Mouse (Mus musculus) limb, embryonic 11.5 days (tissue): Measurements from ENCODE around the gene Adk. TPM values are rescaled to one million over a fixed set of nuclear protein-coding genes. Genes with fewer than 3 reads are reported as not detected.

ENCODE experiments used
- ATAC-seq: fragments of 200-750 bp; cut with Nextera tagmentation; 2 replicates; pipeline ENCODE4 v1.8.0; 2017; ENCODE audit warnings: low read depth; ENCODE audit not compliant: insufficient number of reproducible peaks, low FRiP score, low TSS enrichment
- DNase-seq: peaks from one replicate; pipeline ENCODE4 v3.0.0-alpha.2; 2015; ENCODE audit warnings: low spot score
- H3K27ac ChIP-seq: fragments of 300-500 bp; sonication (generic); replicated peaks from 2 replicates; pipeline ENCODE4 v1.5.1; 2014; ENCODE audit warnings: low read depth, mild to moderate bottlenecking, low read length
- H3K27me3 ChIP-seq: fragments of 300-500 bp; sonication (generic); 2 replicates; pipeline ENCODE4 v1.6.1; 2014; ENCODE audit warnings: mild to moderate bottlenecking, low read length, mixed read lengths; ENCODE audit not compliant: control insufficient read depth, insufficient read depth
- H3K36me3 ChIP-seq: fragments of 300-500 bp; sonication (generic); 2 replicates; pipeline ENCODE4 v1.6.1; 2014; ENCODE audit warnings: mild to moderate bottlenecking, low read length, moderate library complexity, mixed read lengths; ENCODE audit not compliant: control insufficient read depth, insufficient read depth
- H3K4me1 ChIP-seq: fragments of 300-500 bp; sonication (generic); 2 replicates; pipeline ENCODE4 v1.6.1; 2014; ENCODE audit warnings: low read length, mixed read lengths; ENCODE audit not compliant: control insufficient read depth, insufficient read depth
- H3K4me2 ChIP-seq: fragments of 300-500 bp; sonication (generic); 2 replicates; pipeline ENCODE4 v1.6.1; 2014; ENCODE audit warnings: low read depth, mild to moderate bottlenecking, moderate library complexity; ENCODE audit not compliant: severe bottlenecking
- H3K4me3 ChIP-seq: fragments of 300-500 bp; sonication (generic); 2 replicates; pipeline ENCODE4 v1.5.1; 2014; ENCODE audit warnings: low read depth, low read length
- H3K9ac ChIP-seq: fragments of 300-500 bp; sonication (generic); 2 replicates; pipeline ENCODE4 v1.6.1; 2014; ENCODE audit warnings: mild to moderate bottlenecking, low read length
- H3K9me3 ChIP-seq: fragments of 300-500 bp; sonication (generic); 2 replicates; pipeline ENCODE4 v1.6.1; 2016; ENCODE audit warnings: low read length; ENCODE audit not compliant: control insufficient read depth
- WGBS: fragments of 180-500 bp; shearing (Covaris S2); extraction: QIAGEN DNeasy Blood & Tissue Kit; methylation state at CpG from one replicate; pipeline ENCODE4 v1.1.7; 2014; 5-methylcytosine and 5-hydroxymethylcytosine counted together
- polyA plus RNA-seq: library from polyadenylated mRNA; unstranded; fragments of >200 nt; fragmentation: Nextera tagmentation; extraction: Ambion mirVana; gene quantifications from 2 replicates; pipeline ENCODE4 v1.2.1, GENCODE M21; 2014

Gene Adk
- polyA plus RNA-seq, 1 experiment from 2014 or later = 149 TPM

DNA sequence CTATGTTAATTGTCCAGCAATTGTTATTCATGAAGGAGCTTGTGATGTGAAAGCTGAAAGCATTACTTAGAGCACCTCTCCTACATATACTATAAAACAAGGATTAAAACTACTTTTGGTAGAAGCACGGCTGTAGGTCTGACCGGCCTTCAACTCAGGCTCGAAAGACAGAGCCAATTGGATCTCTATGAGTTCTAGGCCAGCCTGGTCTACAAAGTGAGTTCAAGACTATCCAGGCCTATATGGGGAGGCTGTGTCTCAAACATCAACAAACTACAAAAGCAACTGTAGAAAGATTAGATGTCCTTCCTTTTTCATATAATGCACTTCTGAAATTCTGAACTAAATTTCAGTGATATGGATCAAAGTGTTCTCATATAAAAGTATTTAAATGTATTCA is 113.7 kb downstream of the Adk start:
- no peak overlapping the region for H3K4me2 ChIP-seq
- no peak overlapping the region for H3K4me3 ChIP-seq
- DNase-seq (no peak), ATAC-seq (no peak)
- no peaks in the 10 kb centered on the region for H3K27me3 ChIP-seq
- WGBS = 93% methylated on average over 3 of the region's 3 CpGs
- H3K27ac ChIP-seq = no peak overlapping the region
- 0 out of 2 replicates have a peak, but pooled peaks cover 2% of the 10 kb centered on the region for H3K4me1 ChIP-seq
- H3K36me3 ChIP-seq = no peaks in the 10 kb centered on the region
- no peaks in the 10 kb centered on the region for H3K9me3 ChIP-seq
- no peak overlapping the region for H3K9ac ChIP-seq

DNA sequence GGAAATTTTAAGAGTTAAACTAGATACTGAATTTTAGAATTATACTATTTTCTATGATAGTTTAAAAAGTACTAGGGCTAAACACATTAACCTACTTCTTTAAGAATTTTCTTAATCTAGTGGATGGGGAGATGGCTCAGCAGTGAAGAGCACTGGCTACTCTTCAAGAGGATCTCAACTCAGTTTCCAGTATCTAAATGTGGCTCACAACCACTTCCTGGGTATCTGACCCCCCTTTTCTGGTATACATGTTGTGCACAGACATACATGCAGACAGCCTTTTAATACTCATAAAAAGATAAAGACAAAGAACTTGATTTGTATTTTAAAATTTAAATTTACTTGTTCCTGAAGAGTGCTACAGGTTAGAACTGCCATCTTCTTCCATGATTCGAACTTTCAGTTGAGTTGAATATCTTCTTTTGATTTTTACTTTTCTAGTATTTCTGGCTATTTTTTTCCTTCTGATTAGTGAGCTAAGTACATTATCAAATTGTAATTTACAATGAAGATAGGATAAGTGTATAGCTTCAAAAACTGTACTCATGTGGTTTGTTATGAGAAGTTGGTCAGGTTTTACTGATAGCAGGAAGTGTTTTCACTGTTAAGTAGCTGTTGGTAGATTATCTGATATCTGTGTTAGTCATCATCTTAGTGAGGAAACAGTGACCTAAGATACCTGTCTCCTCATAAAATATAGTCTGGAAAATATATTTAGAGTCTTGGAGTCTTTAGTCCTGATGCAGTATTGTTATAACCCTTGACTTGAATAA is 121.8 kb downstream of the Adk start:
- Histone ChIP-seq H3K9me3 (no peaks in the 10 kb centered on the region), H3K4me2 (no peak overlapping the region), H3K27ac (no peak overlapping the region), H3K4me1 (no peaks in the 10 kb centered on the region), H3K9ac (no peak overlapping the region), H3K4me3 (no peak overlapping the region), H3K36me3 (no peaks in the 10 kb centered on the region), H3K27me3 (no peaks in the 10 kb centered on the region)
- DNase-seq (no peak), ATAC-seq (no peak)
- 91% methylated on average over 1 of the region's 1 CpGs for WGBS

- Histone ChIP-seq H3K36me3 (no peaks in the 10 kb centered on the region), H3K9me3 (no peaks in the 10 kb centered on the region), H3K27me3 (no peaks in the 10 kb centered on the region), H3K4me3 (no peak overlapping the region), H3K9ac (no peak overlapping the region), H3K27ac (no peak overlapping the region), H3K4me2 (no peak overlapping the region), H3K4me1 (no peaks in the 10 kb centered on the region)
- WGBS = 90% methylated on average over 2 of the region's 2 CpGs
- ATAC-seq = no peak
- DNase-seq = no peak
Observed at GRCm38 (mm10) chr14:21174804-21175203, 122.4 kb downstream of the Adk start.

DNA sequence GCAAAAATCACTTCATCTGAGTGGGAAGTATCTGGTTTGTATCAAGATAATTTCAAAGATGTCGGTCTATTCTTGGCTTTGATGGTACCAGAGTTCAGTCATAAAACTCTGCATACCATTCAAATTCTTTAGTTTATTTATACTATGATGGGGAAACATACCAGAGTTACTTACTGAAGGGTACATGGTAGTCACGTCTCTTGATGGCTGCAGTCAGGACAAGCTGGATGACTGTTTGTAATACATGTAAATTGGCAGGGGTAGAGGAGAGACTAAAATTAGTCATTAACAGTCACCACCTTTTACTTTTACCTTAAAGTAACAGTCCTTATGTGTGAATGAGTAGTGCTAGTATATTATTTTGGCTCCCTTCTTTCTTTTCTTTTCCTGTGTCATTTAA is 125.4 kb downstream of the Adk start:
- no peak overlapping the region for H3K4me3 ChIP-seq
- no peaks in the 10 kb centered on the region for H3K9me3 ChIP-seq
- H3K27ac ChIP-seq = no peak overlapping the region
- DNase-seq (no peak), ATAC-seq (no peak)
- 59% methylated on average over 2 of the region's 2 CpGs for WGBS
- H3K27me3 ChIP-seq = no peaks in the 10 kb centered on the region
- H3K36me3 ChIP-seq = no peaks in the 10 kb centered on the region
- no peaks in the 10 kb centered on the region for H3K4me1 ChIP-seq
- H3K4me2 ChIP-seq = no peak overlapping the region
- no peak overlapping the region for H3K9ac ChIP-seq

- Histone ChIP-seq H3K27me3 (no peaks in the 10 kb centered on the region), H3K4me1 (no peaks in the 10 kb centered on the region), H3K4me2 (no peak overlapping the region), H3K9ac (no peak overlapping the region), H3K9me3 (no peaks in the 10 kb centered on the region), H3K27ac (no peak overlapping the region), H3K4me3 (no peak overlapping the region), H3K36me3 (no peaks in the 10 kb centered on the region)
- WGBS = 87% methylated on average over 6 of the region's 6 CpGs
- DNase-seq (no peak), ATAC-seq (no peak)
Observed at GRCm38 (mm10) chr14:21178356-21178755, 126.0 kb downstream of the Adk start.

GRCm38 (mm10) chr14:21181053-21181452 is 128.7 kb downstream of the Adk start:
- 48% methylated on average over 3 of the region's 3 CpGs for WGBS
- ATAC-seq = no peak
- H3K36me3 ChIP-seq = no peaks in the 10 kb centered on the region
- no peaks in the 10 kb centered on the region for H3K27me3 ChIP-seq
- no peaks in the 10 kb centered on the region for H3K9me3 ChIP-seq
- H3K4me3 ChIP-seq = no peak overlapping the region
- no peak overlapping the region for H3K9ac ChIP-seq
- H3K27ac ChIP-seq = no peak overlapping the region
- H3K4me2 ChIP-seq = no peak overlapping the region
- H3K4me1 ChIP-seq = no peaks in the 10 kb centered on the region
- DNase-seq = no peak

- Histone ChIP-seq H3K4me1 (no peaks in the 10 kb centered on the region), H3K4me2 (no peak overlapping the region), H3K27ac (no peak overlapping the region), H3K4me3 (no peak overlapping the region), H3K9ac (no peak overlapping the region), H3K27me3 (no peaks in the 10 kb centered on the region), H3K36me3 (0 out of 2 replicates have a peak, but pooled peaks cover 2% of the 10 kb centered on the region), H3K9me3 (no peaks in the 10 kb centered on the region)
- ATAC-seq = no peak
- WGBS = 82% methylated on average over 6 of the region's 6 CpGs
- no peak for DNase-seq
Observed at GRCm38 (mm10) chr14:21191966-21192365, 139.6 kb downstream of the Adk start.

- ATAC-seq = no peak
- H3K4me2 ChIP-seq = no peak overlapping the region
- H3K27me3 ChIP-seq = no peaks in the 10 kb centered on the region
- H3K9ac ChIP-seq = no peak overlapping the region
- H3K4me1 ChIP-seq = no peaks in the 10 kb centered on the region
- no peak overlapping the region for H3K27ac ChIP-seq
- 92% methylated on average over 3 of the region's 3 CpGs for WGBS
- H3K4me3 ChIP-seq = no peak overlapping the region
- H3K36me3 ChIP-seq = 0 out of 2 replicates have a peak, but pooled peaks cover 2% of the 10 kb centered on the region
- no peak for DNase-seq
- no peaks in the 10 kb centered on the region for H3K9me3 ChIP-seq
Observed at GRCm38 (mm10) chr14:21192749-21193148, 140.4 kb downstream of the Adk start.

GRCm38 (mm10) chr14:21194336-21194735 is 142.0 kb downstream of the Adk start:
- no peak overlapping the region for H3K4me3 ChIP-seq
- WGBS = 89% methylated on average over 6 of the region's 6 CpGs
- no peak overlapping the region for H3K4me2 ChIP-seq
- H3K27ac ChIP-seq = no peak overlapping the region
- ATAC-seq (no peak), DNase-seq (no peak)
- H3K36me3 ChIP-seq = 0 out of 2 replicates have a peak, but pooled peaks cover 2% of the 10 kb centered on the region
- H3K9me3 ChIP-seq = no peaks in the 10 kb centered on the region
- no peak overlapping the region for H3K9ac ChIP-seq
- H3K27me3 ChIP-seq = no peaks in the 10 kb centered on the region
- no peaks in the 10 kb centered on the region for H3K4me1 ChIP-seq
